ENCODE assay signal across 19 mouse cellular contexts in the genomic region with DNA sequence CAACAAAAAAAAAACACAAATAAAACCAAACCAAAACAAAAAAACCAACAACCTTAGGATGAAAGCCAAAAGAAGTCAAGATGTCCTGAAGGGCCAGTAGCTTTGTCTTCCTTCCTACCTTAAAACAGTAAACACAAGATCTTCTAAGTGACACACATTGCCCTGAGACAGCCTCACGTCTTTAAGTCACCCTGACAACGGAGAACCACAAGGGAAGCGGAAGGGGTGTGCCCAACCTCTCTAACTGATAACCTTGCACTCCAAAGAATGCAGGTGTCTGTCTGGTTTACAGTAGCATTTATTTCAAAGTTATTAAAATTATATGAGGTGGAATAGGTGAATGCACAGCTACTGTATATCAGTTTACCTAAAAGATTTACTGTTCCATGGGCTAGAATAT.
DNase-seq lines count a peak whose midpoint lies in the region; ATAC-seq lines count a peak whose summit lies in the region.
"Had no signal": no experiment of that assay in that cellular context is flagged by ENCODE, and none has a peak within 500 bp of the region (broad histone marks: within the 10 kb centered on the region; RNA-seq: fewer than 3 reads in every experiment).

No protein-coding gene starts in this region.

- no peaks in the 10 kb centered on the region for H3K27me3 ChIP-seq in splenic B cell, adult 2 months (ENCODE audit: control insufficient read depth, insufficient read depth, low read length, poor library complexity, severe bottlenecking)
- no peaks in the 10 kb centered on the region for H3K27me3 ChIP-seq in forebrain, embryonic 13.5 days
- H3K27me3 ChIP-seq in hindbrain, embryonic 13.5 days, result no peaks in the 10 kb centered on the region
- H3K27me3 ChIP-seq: midbrain, embryonic 15.5 days; Patski had no signal

- 88% methylated on average over 3 of the region's 3 CpGs for WGBS in forebrain, embryonic 13.5 days
- 83% methylated on average over 3 of the region's 3 CpGs for WGBS in hindbrain, embryonic 13.5 days

- H3K27ac ChIP-seq in forebrain, embryonic 13.5 days, result no peak overlapping the region
- no peak overlapping the region for H3K27ac ChIP-seq in hindbrain, embryonic 13.5 days
- H3K27ac ChIP-seq: gastrocnemius, adult 2 months; hindbrain, embryonic 10.5 days; limb, embryonic 10.5 days; macrophage; midbrain, embryonic 15.5 days had no signal

- no peaks in the 10 kb centered on the region for H3K9me3 ChIP-seq in forebrain, embryonic 13.5 days (replicated peaks)
- no peaks in the 10 kb centered on the region for H3K9me3 ChIP-seq in hindbrain, embryonic 13.5 days
- H3K9me3 ChIP-seq: limb, embryonic 10.5 days; midbrain, embryonic 15.5 days had no signal

- H3K4me1 ChIP-seq in forebrain, embryonic 13.5 days, result no peaks in the 10 kb centered on the region
- no peaks in the 10 kb centered on the region for H3K4me1 ChIP-seq in hindbrain, embryonic 13.5 days (replicated peaks)
- H3K4me1 ChIP-seq: hindbrain, embryonic 10.5 days; limb, embryonic 10.5 days; midbrain, embryonic 15.5 days had no signal

- DNase-seq in lung, postnatal 25 days (ENCODE audit: low spot score), result peak; percentile 28
- no peak for DNase-seq in lung, postnatal 10 days
- peak; percentile 22 for DNase-seq in splenic B cell, adult 2 months (ENCODE audit: low read depth, low spot score)
- peak; percentile 65 for DNase-seq in thymus, postnatal 4 days
- no peak for DNase-seq in retina, postnatal 1 day
- DNase-seq: adrenal gland, postnatal 14 days; cerebellum, adult 11-12 months; gastrocnemius, adult 2 months; lung, adult 2 months had no signal

- no peak overlapping the region for H3K9ac ChIP-seq in forebrain, embryonic 13.5 days
- H3K9ac ChIP-seq in hindbrain, embryonic 13.5 days, result no peak overlapping the region
- H3K9ac ChIP-seq: midbrain, embryonic 15.5 days had no signal

- no peaks in the 10 kb centered on the region for H3K36me3 ChIP-seq in splenic B cell, adult 2 months (ENCODE audit: control insufficient read depth, insufficient read depth, low read length, poor library complexity, severe bottlenecking)
- H3K36me3 ChIP-seq in forebrain, embryonic 13.5 days (ENCODE audit: poor library complexity, severe bottlenecking), result no peaks in the 10 kb centered on the region
- no peaks in the 10 kb centered on the region for H3K36me3 ChIP-seq in hindbrain, embryonic 13.5 days
- H3K36me3 ChIP-seq: hindbrain, embryonic 10.5 days; limb, embryonic 10.5 days; midbrain, embryonic 15.5 days had no signal

- no peak overlapping the region for H3K4me3 ChIP-seq in forebrain, embryonic 13.5 days
- no peak overlapping the region for H3K4me3 ChIP-seq in hindbrain, embryonic 13.5 days
- H3K4me3 ChIP-seq: gastrocnemius, adult 2 months; hindbrain, embryonic 10.5 days; limb, embryonic 10.5 days; midbrain, embryonic 15.5 days had no signal

- H3K4me2 ChIP-seq in forebrain, embryonic 13.5 days, result no peak overlapping the region
- no peak overlapping the region for H3K4me2 ChIP-seq in hindbrain, embryonic 13.5 days
- H3K4me2 ChIP-seq: liver, embryonic 11.5 days; midbrain, embryonic 15.5 days had no signal

- ATAC-seq in common myeloid progenitor, adult 5-6 weeks (replicated peaks; ENCODE audit: low read depth, poor library complexity, severe bottlenecking), result peak; percentile 88
- no peak for ATAC-seq in forebrain, embryonic 13.5 days
- no peak for ATAC-seq in hindbrain, embryonic 13.5 days (ENCODE audit: low FRiP score)
- ATAC-seq: intestine, postnatal 0 days; midbrain, embryonic 15.5 days; Patski had no signal

Comparison
In these comparisons a context has a peak if more than half of its experiments do, and no peak if none do; other contexts are left out.
1. DNase-seq: peak in lung, postnatal 25 days (single experiment), splenic B cell, adult 2 months (single experiment) and thymus, postnatal 4 days (single experiment); none in lung, postnatal 10 days (single experiment) and retina, postnatal 1 day (single experiment).